Mouse (Mus musculus): Measurements from ENCODE around the gene Rnf34.

The Rnf34 gene

GRCm38 (mm10) chr5:122901179-122901578 is 51.3 kb downstream of the Rnf34 start:
- no peak for DNase-seq

- no peak for DNase-seq
Measured at GRCm38 (mm10) chr5:122901666-122902065, 51.8 kb downstream of the Rnf34 start.

- no peak for DNase-seq
Measured at GRCm38 (mm10) chr5:122902228-122902627, 52.4 kb downstream of the Rnf34 start.

GRCm38 (mm10) chr5:122903165-122903564 is 53.3 kb downstream of the Rnf34 start:
- DNase-seq, result no peak

GRCm38 (mm10) chr5:122907182-122907581 is 57.3 kb downstream of the Rnf34 start:
- no peak for DNase-seq

- DNase-seq, result no peak
Measured at GRCm38 (mm10) chr5:122908001-122908400, 58.2 kb downstream of the Rnf34 start.

GRCm38 (mm10) chr5:122909481-122909880 is 59.6 kb downstream of the Rnf34 start:
- no peak for DNase-seq

GRCm38 (mm10) chr5:122912863-122913262 is 63.0 kb downstream of the Rnf34 start:
- no peak for DNase-seq

GRCm38 (mm10) chr5:122916147-122916546 is 66.3 kb downstream of the Rnf34 start:
- DNase-seq, result no peak

GRCm38 (mm10) chr5:122917982-122918711 is 68.3 kb downstream of the Rnf34 start:
- DNase-seq, result no peak

- DNase-seq, result no peak
Measured at GRCm38 (mm10) chr5:122920557-122920956, 70.7 kb downstream of the Rnf34 start.

All from kidney, postnatal 14 days (tissue).